Mouse (Mus musculus) forebrain, embryonic 11.5 days (tissue): ENCODE measurements around the gene Naa15. TPM values are rescaled to one million over a fixed set of nuclear protein-coding genes. Genes with fewer than 3 reads are reported as not detected.
"Not testable (repeated sequence)": the region's sequence is repeated elsewhere in the genome, so short reads cannot be mapped to it uniquely, and the experiment has no call there.

Experiments
- ATAC-seq: fragments of 200-750 bp; cut with Nextera tagmentation; replicated peaks from 2 replicates; pipeline ENCODE4 v1.8.0; 2017; ENCODE audit warnings: moderate TSS enrichment; ENCODE audit not compliant: low FRiP score
- DNase-seq: peaks from one replicate; pipeline ENCODE4 v3.0.0-alpha.2; 2017; ENCODE audit warnings: low spot score
- H3K27ac ChIP-seq: fragments of 300-500 bp; sonication (generic); 2 replicates; pipeline ENCODE4 v1.5.1; 2014; ENCODE audit warnings: low read depth, low read length
- H3K27me3 ChIP-seq: fragments of 300-500 bp; sonication (generic); 2 replicates; pipeline ENCODE4 v1.6.1; 2014; ENCODE audit warnings: mild to moderate bottlenecking, low read length, mixed read lengths; ENCODE audit not compliant: control insufficient read depth, insufficient read depth
- H3K36me3 ChIP-seq: fragments of 300-500 bp; sonication (generic); 2 replicates; pipeline ENCODE4 v1.6.1; 2014; ENCODE audit warnings: mild to moderate bottlenecking, low read length, moderate library complexity, mixed read lengths; ENCODE audit not compliant: control insufficient read depth, insufficient read depth
- H3K4me1 ChIP-seq: fragments of 300-500 bp; sonication (generic); replicated peaks from 2 replicates; pipeline ENCODE4 v1.6.1; 2014; ENCODE audit warnings: low read length, mixed read lengths; ENCODE audit not compliant: control insufficient read depth, insufficient read depth
- H3K4me2 ChIP-seq: fragments of 300-500 bp; sonication (generic); 2 replicates; pipeline ENCODE4 v1.6.1; 2014; ENCODE audit warnings: low read depth, mild to moderate bottlenecking, low read length, moderate library complexity, mixed read lengths; ENCODE audit not compliant: severe bottlenecking
- H3K4me3 ChIP-seq: fragments of 300-500 bp; sonication (generic); 2 replicates; pipeline ENCODE4 v1.5.1; 2014; ENCODE audit warnings: low read depth, low read length
- H3K9ac ChIP-seq: fragments of 300-500 bp; sonication (generic); 2 replicates; pipeline ENCODE4 v1.6.1; 2014; ENCODE audit warnings: low read length
- H3K9me3 ChIP-seq: fragments of 300-500 bp; sonication (generic); 2 replicates; pipeline ENCODE4 v1.6.1; 2016; ENCODE audit warnings: low read length, mixed read lengths; ENCODE audit not compliant: control insufficient read depth
- WGBS: fragments of 180-500 bp; shearing (Covaris S2); extraction: QIAGEN DNeasy Blood & Tissue Kit; methylation state at CpG from one replicate; pipeline ENCODE4 v1.1.7; 2014; 5-methylcytosine and 5-hydroxymethylcytosine counted together
- polyA plus RNA-seq: library from polyadenylated mRNA; unstranded; fragments of >200 nt; fragmentation: Nextera tagmentation; extraction: Ambion mirVana; gene quantifications from 2 replicates; pipeline ENCODE4 v1.2.1, GENCODE M21; 2014

Naa15 gene
- polyA plus RNA-seq, 1 experiment from 2014 or later = 62.6 TPM

- H3K36me3 ChIP-seq, H3K9ac ChIP-seq, H3K9me3 ChIP-seq, H3K4me3 ChIP-seq, H3K4me2 ChIP-seq, H3K4me1 ChIP-seq, DNase-seq, ATAC-seq, H3K27ac ChIP-seq, H3K27me3 ChIP-seq: not testable (repeated sequence)
- 82% methylated on average over 5 of the region's 5 CpGs for WGBS
These were observed 19.4 kb downstream of the Naa15 start for GRCm38 (mm10) chr3:51434364-51434763.

- Histone ChIP-seq H3K9ac (no peak overlapping the region), H3K4me2 (no peak overlapping the region), H3K4me1 (no peaks in the 10 kb centered on the region), H3K27ac (no peak overlapping the region), H3K9me3 (no peaks in the 10 kb centered on the region), H3K36me3 (no peaks in the 10 kb centered on the region), H3K27me3 (no peaks in the 10 kb centered on the region), H3K4me3 (no peak overlapping the region)
- DNase-seq (no peak), ATAC-seq (no peak)
- 95% methylated on average over 3 of the region's 3 CpGs for WGBS
These were observed 20.1 kb downstream of the Naa15 start for GRCm38 (mm10) chr3:51434871-51435595.

GRCm38 (mm10) chr3:51468530-51468929 is 53.6 kb downstream of the Naa15 start:
- DNase-seq (no peak), ATAC-seq (no peak)
- Histone ChIP-seq H3K27me3 (no peaks in the 10 kb centered on the region), H3K9me3 (no peaks in the 10 kb centered on the region), H3K4me2 (no peak overlapping the region), H3K27ac (no peak overlapping the region), H3K4me3 (no peak overlapping the region), H3K36me3 (peaks cover 8% of the 10 kb centered on the region; the same call in 1 of the 2 replicates), H3K4me1 (no peaks in the 10 kb centered on the region), H3K9ac (no peak overlapping the region)
- 84% methylated on average over 2 of the region's 2 CpGs for WGBS

GRCm38 (mm10) chr3:51475706-51476105 is 60.8 kb downstream of the Naa15 start:
- Histone ChIP-seq H3K27ac (no peak overlapping the region), H3K27me3 (no peaks in the 10 kb centered on the region), H3K4me1 (no peaks in the 10 kb centered on the region), H3K9ac (no peak overlapping the region), H3K36me3 (peaks cover 10% of the 10 kb centered on the region; the same call in 1 of the 2 replicates), H3K4me2 (no peak overlapping the region), H3K4me3 (no peak overlapping the region), H3K9me3 (no peaks in the 10 kb centered on the region)
- DNase-seq (no peak), ATAC-seq (no peak)
- WGBS = 83% methylated on average over 4 of the region's 4 CpGs

GRCm38 (mm10) chr3:51479893-51480292 is 64.9 kb downstream of the Naa15 start:
- H3K36me3 ChIP-seq = no peaks in the 10 kb centered on the region
- peaks cover 3% of the 10 kb centered on the region; the same call in 1 of the 2 replicates for H3K4me1 ChIP-seq
- WGBS = 51% methylated on average over 2 of the region's 2 CpGs
- no peak overlapping the region for H3K27ac ChIP-seq
- H3K4me3 ChIP-seq = no peak overlapping the region
- DNase-seq = no peak
- no peaks in the 10 kb centered on the region for H3K9me3 ChIP-seq
- no peak for ATAC-seq
- no peak overlapping the region for H3K4me2 ChIP-seq
- H3K9ac ChIP-seq = no peak overlapping the region
- no peaks in the 10 kb centered on the region for H3K27me3 ChIP-seq

- Histone ChIP-seq H3K9me3 (no peaks in the 10 kb centered on the region), H3K4me1 (peaks cover 3% of the 10 kb centered on the region; the same call in 1 of the 2 replicates)
- peak; percentile 66 for DNase-seq
These were observed 66.1 kb downstream of the Naa15 start for GRCm38 (mm10) chr3:51481059-51481458.

GRCm38 (mm10) chr3:51481881-51482280 is 66.9 kb downstream of the Naa15 start:
- no peaks in the 10 kb centered on the region for H3K36me3 ChIP-seq
- ATAC-seq (no peak), DNase-seq (no peak)
- H3K27me3 ChIP-seq = no peaks in the 10 kb centered on the region
- H3K4me2 ChIP-seq = no peak overlapping the region
- no peak overlapping the region for H3K9ac ChIP-seq
- H3K4me1 ChIP-seq = peaks cover 3% of the 10 kb centered on the region; the same call in 1 of the 2 replicates
- WGBS = 48% methylated on average over 3 of the region's 3 CpGs
- no peaks in the 10 kb centered on the region for H3K9me3 ChIP-seq
- H3K4me3 ChIP-seq = no peak overlapping the region
- H3K27ac ChIP-seq = no peak overlapping the region

More at GRCm38 (mm10) chr3:51481059-51481458, 66.1 kb downstream of the Naa15 start:
- ATAC-seq = no peak
- no peaks in the 10 kb centered on the region for H3K27me3 ChIP-seq
- H3K36me3 ChIP-seq = no peaks in the 10 kb centered on the region
- no peak overlapping the region for H3K27ac ChIP-seq
- H3K9ac ChIP-seq = no peak overlapping the region
- no peak overlapping the region for H3K4me2 ChIP-seq
- H3K4me3 ChIP-seq = no peak overlapping the region

GRCm38 (mm10) chr3:51482781-51483180 is 67.8 kb downstream of the Naa15 start:
- DNase-seq (no peak), ATAC-seq (no peak)
- no peak overlapping the region for H3K27ac ChIP-seq
- no peaks in the 10 kb centered on the region for H3K27me3 ChIP-seq
- 77% methylated on average over 3 of the region's 3 CpGs for WGBS
- no peak overlapping the region for H3K4me3 ChIP-seq
- no peak overlapping the region for H3K9ac ChIP-seq
- H3K9me3 ChIP-seq = no peaks in the 10 kb centered on the region
- H3K4me2 ChIP-seq = peak overlapping the region; percentile 69; the same call in 1 of the 2 replicates
- H3K4me1 ChIP-seq = peaks cover 3% of the 10 kb centered on the region; the same call in 1 of the 2 replicates
- no peaks in the 10 kb centered on the region for H3K36me3 ChIP-seq
